Mouse (Mus musculus) small intestine, adult 2 months (tissue): ENCODE results near the gene Gm9044. TPM values are rescaled to one million over a fixed set of nuclear protein-coding genes. Genes with fewer than 3 reads are reported as not detected.
"Not testable (repeated sequence)": the region's sequence is repeated elsewhere in the genome, so short reads cannot be mapped to it uniquely, and the experiment has no call there.

Source experiments
- H3K27ac ChIP-seq: fragments of 200-500 bp; 2 replicates; pipeline ENCODE4 v1.5.1; 2012; ENCODE audit warnings: low read depth, low read length, control low read depth, inconsistent platforms; ENCODE audit not compliant: insufficient read depth
- H3K27me3 ChIP-seq: fragments of 200-500 bp; 2 replicates; pipeline ENCODE4 v1.6.1; 2012; ENCODE audit warnings: mild to moderate bottlenecking, moderate library complexity, low read length, inconsistent platforms; ENCODE audit not compliant: control insufficient read depth, insufficient read depth
- H3K36me3 ChIP-seq: fragments of 200-500 bp; 2 replicates; pipeline ENCODE4 v1.6.1; 2012; ENCODE audit warnings: mild to moderate bottlenecking, low read length, control low read depth, inconsistent platforms; ENCODE audit not compliant: control insufficient read depth, insufficient read depth
- H3K4me1 ChIP-seq: fragments of 200-500 bp; 2 replicates; pipeline ENCODE4 v1.6.1; 2012; ENCODE audit warnings: low read length, inconsistent platforms, mixed read lengths; ENCODE audit not compliant: control insufficient read depth, insufficient read depth, insufficient read length
- H3K4me3 ChIP-seq: fragments of 200-500 bp; 2 replicates; pipeline ENCODE4 v1.5.1; 2012; ENCODE audit warnings: low read depth, mild to moderate bottlenecking, control low read depth, inconsistent platforms, low read length, moderate library complexity
- CTCF ChIP-seq: fragments of 200-500 bp; IDR thresholded peaks from 2 replicates; pipeline ENCODE4 v1.5.1; 2012; ENCODE audit warnings: low read depth, mild to moderate bottlenecking, control low read depth, inconsistent platforms, low read length, moderate library complexity, mixed read lengths; ENCODE audit not compliant: insufficient replicate concordance, insufficient read length; ENCODE audit errors: extremely low read depth
- POLR2A ChIP-seq: fragments of 200-500 bp; IDR thresholded peaks from 2 replicates; pipeline ENCODE4 v1.6.1; 2012; ENCODE audit warnings: low read depth, mild to moderate bottlenecking, control low read depth, inconsistent platforms, low read length, moderate library complexity
- WGBS: fragments of 180-500 bp; shearing (Covaris S2); methylation state at CpG from one replicate; pipeline ENCODE4 v1.1.7; 2018; 5-methylcytosine and 5-hydroxymethylcytosine counted together
- polyA plus RNA-seq: library from polyadenylated mRNA; depleted of rRNA; stranded (reverse); fragments of >200 nt; gene quantifications from 2 replicates; pipeline ENCODE4 v1.2.3, GENCODE M21; 2012; rRNA removed

The Gm9044 gene
- polyA plus RNA-seq, 1 experiment, result not detected

GRCm38 (mm10) chr10:118319024-118319423 lies 13.2 kb downstream of the Gm9044 start:
- no peaks in the 10 kb centered on the region for H3K36me3 ChIP-seq
- no peak overlapping the region for H3K27ac ChIP-seq
- TF ChIP-seq POLR2A (no peak), CTCF (no peak)
- H3K27me3 ChIP-seq, result no peaks in the 10 kb centered on the region; the same call in 1 of the 2 replicates
- 77% methylated on average over 8 of the region's 8 CpGs for WGBS
- no peaks in the 10 kb centered on the region for H3K4me1 ChIP-seq
- H3K4me3 ChIP-seq, result no peak overlapping the region

GRCm38 (mm10) chr10:118302133-118302532 lies 30.1 kb downstream of the Gm9044 start:
- not testable (repeated sequence) for H3K27me3 ChIP-seq, H3K36me3 ChIP-seq, H3K4me3 ChIP-seq, H3K27ac ChIP-seq, H3K4me1 ChIP-seq
- WGBS, result 37% methylated on average over 2 of the region's 2 CpGs

- no peaks in the 10 kb centered on the region for H3K27me3 ChIP-seq
- H3K36me3 ChIP-seq, result no peaks in the 10 kb centered on the region
- H3K4me3 ChIP-seq, result no peak within 1 kb of the TSS
- H3K27ac ChIP-seq, result no peak within 1 kb of the TSS
- 88% methylated on average over 6 of the region's 6 CpGs for WGBS
- H3K4me1 ChIP-seq, result no peaks in the 10 kb centered on the region
- TF ChIP-seq CTCF (no peak), POLR2A (no peak)
These were observed 37.3 kb downstream of the Gm9044 start, which contains the start of gene Iltifb for GRCm38 (mm10) chr10:118294938-118295337. Gene Iltifb, minus strand, starts transcription at chr10:118295038.

GRCm38 (mm10) chr10:118283016-118283415 lies 49.2 kb downstream of the Gm9044 start:
- H3K4me1 ChIP-seq, H3K36me3 ChIP-seq, H3K4me3 ChIP-seq, H3K27ac ChIP-seq, H3K27me3 ChIP-seq: not testable (repeated sequence)
- WGBS, result 82% methylated on average over 2 of the region's 5 CpGs

GRCm38 (mm10) chr10:118282565-118282964 lies 49.6 kb downstream of the Gm9044 start:
- H3K4me1 ChIP-seq, H3K4me3 ChIP-seq, H3K27ac ChIP-seq, H3K36me3 ChIP-seq, H3K27me3 ChIP-seq: not testable (repeated sequence)
- WGBS, result 70% methylated on average over 7 of the region's 7 CpGs

Other genes starting within 250 kb of the Gm9044 start
- 0.75 and 1.4 TPM in 2 replicates for gene Mdm1, start 190.6 kb downstream of the Gm9044 start, polyA plus RNA-seq
- gene Il22, start 127.5 kb downstream of the Gm9044 start, polyA plus RNA-seq, result not detected in 2 replicates
- not detected in 2 replicates for gene Gm32717, start 91.6 kb downstream of the Gm9044 start, polyA plus RNA-seq
- gene Gm32802, start 73.7 kb downstream of the Gm9044 start, polyA plus RNA-seq, result not detected in 2 replicates
- gene Iltifb, start 37.4 kb downstream of the Gm9044 start, polyA plus RNA-seq, result 0.16 TPM in 1 of 2 replicates, not detected in the other
- not detected in 2 replicates for gene Gm9040, start 5.4 kb downstream of the Gm9044 start, polyA plus RNA-seq
- gene Gm9045, start 5.4 kb upstream of the Gm9044 start, polyA plus RNA-seq, result not detected in 2 replicates
- not detected in 2 replicates for gene Gm9046, start 10.8 kb upstream of the Gm9044 start, polyA plus RNA-seq
- gene Gm9048, start 16.3 kb upstream of the Gm9044 start, polyA plus RNA-seq, result not detected in 2 replicates
- not detected in 2 replicates for gene Gm9049, start 21.7 kb upstream of the Gm9044 start, polyA plus RNA-seq
- gene Ifng, start 108.6 kb upstream of the Gm9044 start, polyA plus RNA-seq, result not detected in 2 replicates